Comparison of ENCODE assay signal across 20 mouse cellular contexts in the genomic region with DNA sequence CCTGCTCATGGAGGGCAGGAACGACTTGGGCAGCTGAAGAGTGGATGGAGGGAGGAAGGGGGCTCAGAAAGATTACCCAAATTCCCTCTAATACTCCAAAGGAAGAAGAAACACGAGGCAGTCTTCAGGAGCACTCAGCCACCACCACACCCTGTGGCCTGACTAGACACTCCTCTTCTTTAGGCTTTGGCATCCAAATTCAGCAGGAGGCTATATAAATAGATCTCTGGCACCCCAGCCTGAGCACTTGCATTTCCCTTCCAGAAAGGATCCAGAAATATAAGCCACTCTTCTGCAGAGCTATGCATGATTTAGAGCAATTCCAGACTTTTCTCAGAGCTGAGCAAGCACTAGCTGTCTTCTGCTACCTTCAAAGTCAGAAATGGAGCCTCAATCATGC.
A peak's percentile ranks its signal among the peaks of the same experiment; 100 is the strongest.
DNase-seq lines count a peak whose midpoint lies in the region; ATAC-seq and TF ChIP-seq lines count a peak whose summit lies in the region.
"Had no signal": no experiment of that assay in that cellular context is flagged by ENCODE, and none has a peak within 500 bp of the region (broad histone marks: within the 10 kb centered on the region; RNA-seq: fewer than 3 reads in every experiment).

No protein-coding gene starts in this region.

- DNase-seq in forebrain, postnatal 0 days, result peak; percentile 8
- peak; percentile 24 for DNase-seq in heart, adult 8-10 months (ENCODE audit: low spot score)
- no peak for DNase-seq in heart, postnatal 4 days
- DNase-seq in right cerebral cortex, adult 2 months (ENCODE audit: low spot score in 2 of 2), result peak; percentile 26 to 33
- no peak for DNase-seq in right cerebral cortex, postnatal 25 days
- DNase-seq in spleen, postnatal 14 days (ENCODE audit: low spot score in 2 of 2), result no peak
- DNase-seq: adrenal gland, postnatal 14 days; cerebellum, adult 8-10 months; gastrocnemius, postnatal 10 days; kidney, postnatal 36 days had no signal

- no peak overlapping the region for H3K9ac ChIP-seq in forebrain, postnatal 0 days
- H3K9ac ChIP-seq in forebrain, embryonic 13.5 days, result no peak overlapping the region
- H3K9ac ChIP-seq: forebrain, embryonic 12.5 days; hindbrain, embryonic 12.5 days; limb, embryonic 15.5 days; liver, embryonic 15.5 days; stomach, embryonic 15.5 days had no signal

- H3K4me3 ChIP-seq in forebrain, postnatal 0 days (ENCODE audit: low read depth, low read length), result no peak overlapping the region
- no peak overlapping the region for H3K4me3 ChIP-seq in forebrain, embryonic 13.5 days
- H3K4me3 ChIP-seq: forebrain, embryonic 12.5 days; hindbrain, embryonic 12.5 days; limb, embryonic 15.5 days; liver, embryonic 15.5 days; midbrain, embryonic 10.5 days; stomach, embryonic 15.5 days had no signal

- H3K27ac ChIP-seq in forebrain, postnatal 0 days (ENCODE audit: low read depth, low read length), result no peak overlapping the region
- H3K27ac ChIP-seq in forebrain, embryonic 13.5 days, result no peak overlapping the region
- H3K27ac ChIP-seq: forebrain, embryonic 12.5 days; hindbrain, embryonic 12.5 days; limb, embryonic 15.5 days; liver, embryonic 15.5 days; macrophage; midbrain, embryonic 10.5 days; stomach, embryonic 15.5 days had no signal

- whole genome bisulfite sequencing in forebrain, postnatal 0 days, result 67% methylated on average over 2 of the region's 2 CpGs
- 67% methylated on average over 2 of the region's 2 CpGs for WGBS in forebrain, embryonic 13.5 days

- no peaks in the 10 kb centered on the region for H3K27me3 ChIP-seq in forebrain, postnatal 0 days (ENCODE audit: insufficient read depth, low read length)
- no peaks in the 10 kb centered on the region for H3K27me3 ChIP-seq in forebrain, embryonic 13.5 days
- H3K27me3 ChIP-seq: CH12.LX; forebrain, embryonic 12.5 days; hindbrain, embryonic 12.5 days; limb, embryonic 15.5 days; liver, embryonic 15.5 days; stomach, embryonic 15.5 days had no signal

- no peaks in the 10 kb centered on the region for H3K4me1 ChIP-seq in forebrain, postnatal 0 days (ENCODE audit: insufficient read depth)
- no peaks in the 10 kb centered on the region for H3K4me1 ChIP-seq in forebrain, embryonic 13.5 days
- H3K4me1 ChIP-seq: forebrain, embryonic 12.5 days; hindbrain, embryonic 12.5 days; limb, embryonic 15.5 days; liver, embryonic 15.5 days; stomach, embryonic 15.5 days had no signal

- no peaks in the 10 kb centered on the region for H3K36me3 ChIP-seq in forebrain, postnatal 0 days (ENCODE audit: insufficient read depth)
- H3K36me3 ChIP-seq in forebrain, embryonic 13.5 days (ENCODE audit: poor library complexity, severe bottlenecking), result no peaks in the 10 kb centered on the region
- H3K36me3 ChIP-seq: forebrain, embryonic 12.5 days; hindbrain, embryonic 12.5 days; limb, embryonic 15.5 days; liver, embryonic 15.5 days; midbrain, embryonic 10.5 days; stomach, embryonic 15.5 days had no signal

- ATAC-seq in forebrain, postnatal 0 days, result peak; percentile 42; the same call in 1 of the 2 replicates
- no peak for ATAC-seq in forebrain, embryonic 13.5 days
- ATAC-seq: inflammation-experienced regulatory T-cells, adult 6 months had no signal

- H3K9me3 ChIP-seq in forebrain, postnatal 0 days (ENCODE audit: low read length), result no peaks in the 10 kb centered on the region
- no peaks in the 10 kb centered on the region for H3K9me3 ChIP-seq in forebrain, embryonic 13.5 days (replicated peaks)
- H3K9me3 ChIP-seq: forebrain, embryonic 12.5 days; hindbrain, embryonic 12.5 days; limb, embryonic 15.5 days; liver, embryonic 15.5 days; midbrain, embryonic 10.5 days; stomach, embryonic 15.5 days had no signal

- no peak for TF ChIP-seq CTCF in forebrain, postnatal 0 days (IDR thresholded peaks at IDR 0.05; ENCODE audit: low read depth)

- H3K4me2 ChIP-seq in forebrain, postnatal 0 days (ENCODE audit: low read depth), result no peak overlapping the region
- H3K4me2 ChIP-seq in forebrain, embryonic 13.5 days, result no peak overlapping the region
- H3K4me2 ChIP-seq: forebrain, embryonic 12.5 days; hindbrain, embryonic 12.5 days; limb, embryonic 15.5 days; liver, embryonic 15.5 days; stomach, embryonic 15.5 days had no signal

Comparison
In these comparisons a context has a peak if more than half of its experiments do, and no peak if none do; other contexts are left out.
1. DNase-seq: peak in forebrain, postnatal 0 days (single experiment), heart, adult 8-10 months (single experiment) and right cerebral cortex, adult 2 months (2 of 2); none in heart, postnatal 4 days (single experiment), right cerebral cortex, postnatal 25 days (single experiment) and spleen, postnatal 14 days (0 of 2).